Mouse (Mus musculus) left cerebral cortex, postnatal 14 days (tissue): Measurements from ENCODE around the gene Mettl1. TPM values are rescaled to one million over a fixed set of nuclear protein-coding genes. Genes with fewer than 3 reads are reported as not detected.

Experiments used
- DNase-seq, 2 experiments: peaks; one replicate each; pipeline ENCODE4 v3.0.0; 2021 to 2022; ENCODE audit warnings: low spot score in 2 of 2, mixed read lengths in 1 of 2
- intact Hi-C: fragments of 180-260 bp; cut with DNase I; formaldehyde crosslinking; loops from one replicate; pipeline ENCODE4 v1.15.1; 2025
- microRNA-seq, 2 experiments: library from miRNA; unstranded; fragments of <30 nt; microRNA quantifications; one replicate each; pipeline ENCODE4 v1.2.0; 2022
- total RNA-seq, 2 experiments: library from RNA; stranded (reverse); gene quantifications; 2 replicates each; pipeline ENCODE4 v1.2.3; 2021

Gene Mettl1
- total RNA-seq, 2 experiments from 2014 or later: 10.3 to 11.1 TPM

- intact Hi-C loops: loop anchor here (5.0 kb wide), 1 partner anchor 93 kb away; no protein-coding TSS in a partner anchor
- peak; percentile 82 to 84 for DNase-seq
These were observed 37.7 kb downstream of the Mettl1 start for GRCm38 (mm10) chr10:127078677-127079575.

DNA sequence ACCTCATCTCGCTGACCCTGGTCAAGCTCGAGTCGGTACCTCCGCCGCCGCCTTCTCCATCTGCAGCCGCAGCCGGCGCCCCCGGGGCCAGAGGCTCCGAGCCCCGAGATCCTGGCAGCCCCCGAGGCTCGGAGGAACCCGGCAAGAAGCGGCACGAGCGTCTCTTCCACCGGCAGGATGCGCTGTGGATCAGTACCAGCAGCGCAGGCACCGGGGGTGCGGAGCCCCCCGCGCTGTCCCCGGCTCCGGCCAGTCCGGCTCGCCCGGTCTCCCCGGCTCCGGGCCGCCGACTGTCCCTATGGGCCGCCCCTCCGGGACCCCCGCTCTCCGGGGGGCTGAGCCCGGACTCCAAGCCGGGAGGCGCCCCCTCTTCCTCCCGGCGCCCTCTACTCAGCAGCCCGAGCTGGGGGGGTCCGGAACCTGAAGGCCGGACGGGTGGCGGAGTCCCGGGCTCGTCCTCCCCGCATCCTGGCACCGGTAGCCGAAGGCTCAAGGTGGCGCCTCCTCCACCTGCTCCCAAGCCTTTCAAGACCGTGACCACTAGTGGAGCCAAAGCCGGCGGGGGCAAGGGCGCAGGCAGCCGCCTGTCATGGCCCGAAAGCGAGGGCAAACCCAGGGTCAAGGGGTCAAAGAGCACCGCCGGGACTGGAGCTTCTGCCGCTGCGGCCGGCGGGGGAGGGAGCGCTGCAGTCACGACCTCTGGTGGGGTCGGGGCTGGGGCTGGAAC is 38.6 kb downstream of the Mettl1 start:
- intact Hi-C loops: loop anchor here (5.0 kb wide), 1 partner anchor 92 kb away; no protein-coding TSS in a partner anchor
- DNase-seq: no peak

GRCm38 (mm10) chr10:127080901-127081780 is 39.9 kb downstream of the Mettl1 start:
- intact Hi-C loops: no loop called here
- DNase-seq: peak; percentile 69 to 70

DNA sequence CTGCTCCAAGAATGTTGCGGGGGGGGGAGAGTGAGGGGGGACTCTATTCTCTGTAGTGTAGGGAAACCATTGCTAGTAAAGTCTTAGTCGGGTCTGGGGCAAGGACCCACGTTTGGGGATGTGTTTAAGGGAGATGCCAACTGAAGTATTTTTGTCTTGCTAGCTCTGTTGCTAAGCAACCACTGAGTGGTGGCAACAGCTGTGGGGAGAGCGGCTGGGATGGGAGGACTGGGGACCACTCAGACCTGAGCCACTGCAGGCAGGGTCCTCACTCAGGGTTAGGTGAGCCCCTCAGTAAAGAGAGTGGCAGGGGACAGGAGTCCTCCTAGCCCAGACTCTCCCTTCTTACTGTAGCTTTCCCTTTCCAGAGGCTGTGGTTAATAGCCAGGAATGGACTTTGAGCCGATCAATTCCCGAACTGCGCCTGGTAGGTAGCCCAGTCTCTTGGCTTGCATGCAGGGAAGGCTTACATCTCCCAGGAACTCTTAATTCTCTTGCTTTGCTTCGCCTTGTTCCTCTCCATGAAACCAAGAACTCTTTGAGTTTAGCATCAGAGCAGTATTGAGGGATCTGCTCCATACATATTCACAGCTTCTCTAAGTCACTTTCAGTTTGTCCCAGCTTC is 40.9 kb downstream of the Mettl1 start:
- peak in 1 of 2 experiments; percentile 64 for DNase-seq
- intact Hi-C loops: no loop called here

DNA sequence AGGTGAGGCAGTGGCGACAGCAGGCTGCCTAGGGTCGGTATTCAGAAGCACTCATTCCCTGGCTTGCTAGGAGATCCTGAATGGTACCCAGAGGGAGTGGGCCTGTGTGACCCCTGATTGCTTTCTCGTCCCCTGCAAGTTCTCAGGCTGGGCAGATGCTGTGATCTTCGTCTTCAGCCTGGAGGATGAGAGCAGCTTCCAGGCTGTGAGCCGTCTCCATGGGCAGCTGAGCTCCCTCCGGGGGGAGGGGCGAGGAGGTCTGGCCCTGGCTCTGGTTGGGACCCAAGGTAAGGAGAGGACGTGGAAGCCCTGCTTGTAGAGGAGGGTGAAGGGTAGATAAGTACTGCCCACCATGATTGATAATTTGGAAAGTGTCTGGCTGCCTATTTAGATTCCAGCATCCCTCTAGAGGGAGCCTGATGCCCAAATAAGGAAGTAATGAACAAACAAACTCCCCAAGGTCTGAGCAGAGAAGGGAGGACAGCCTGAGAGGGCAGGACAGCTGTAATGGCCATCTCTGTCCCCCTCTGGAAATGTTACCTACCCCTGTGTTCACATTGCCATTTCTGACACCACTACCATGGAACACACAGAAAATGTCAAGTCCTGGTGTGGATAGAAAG is 42.2 kb downstream of the Mettl1 start:
- intact Hi-C loops: no loop called here

DNA sequence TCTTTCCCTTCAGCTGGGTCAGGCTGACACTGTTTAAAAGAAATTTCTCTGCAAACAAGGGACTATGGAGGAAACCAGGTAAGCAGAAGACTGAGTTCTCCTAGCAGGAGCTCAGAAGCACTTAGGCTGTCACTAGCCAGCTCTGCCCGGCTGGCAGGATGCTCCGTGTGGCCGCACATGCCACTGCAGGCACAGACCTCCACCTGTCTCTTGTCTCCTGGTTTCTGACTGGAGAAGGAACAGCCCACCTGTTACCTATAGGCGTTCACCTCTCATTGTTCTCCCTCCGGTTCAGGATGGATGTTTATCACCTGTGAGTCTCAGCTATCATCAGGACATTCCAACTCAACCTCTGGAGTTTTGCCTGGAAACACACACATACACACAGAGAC is 42.7 kb downstream of the Mettl1 start:
- intact Hi-C loops: no loop called here
- no peak for DNase-seq

More for the DNA sequence above, 42.2 kb downstream of the Mettl1 start:
- no peak for DNase-seq

DNA sequence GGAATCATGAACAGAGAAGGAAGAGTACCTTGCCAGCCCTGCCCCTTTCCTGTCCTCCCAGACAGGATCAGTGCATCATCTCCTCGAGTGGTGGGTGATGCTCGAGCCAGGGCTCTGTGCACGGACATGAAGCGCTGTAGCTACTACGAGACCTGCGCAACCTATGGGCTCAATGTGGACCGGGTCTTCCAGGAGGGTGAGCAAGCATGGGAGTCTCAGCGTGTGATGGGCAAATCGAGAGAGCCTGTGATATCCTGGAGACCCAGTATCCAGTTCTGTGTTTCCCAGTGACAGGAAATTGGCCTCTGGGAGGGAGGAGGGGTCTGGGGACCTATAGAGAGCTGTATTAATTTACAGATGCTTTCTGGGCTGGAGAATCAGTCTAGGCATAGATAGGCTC is 43.8 kb downstream of the Mettl1 start:
- intact Hi-C loops: no loop called here
- DNase-seq: no peak

- intact Hi-C loops: no loop called here
- DNase-seq: no peak
These were observed 44.4 kb downstream of the Mettl1 start for GRCm38 (mm10) chr10:127085633-127086032.

DNA sequence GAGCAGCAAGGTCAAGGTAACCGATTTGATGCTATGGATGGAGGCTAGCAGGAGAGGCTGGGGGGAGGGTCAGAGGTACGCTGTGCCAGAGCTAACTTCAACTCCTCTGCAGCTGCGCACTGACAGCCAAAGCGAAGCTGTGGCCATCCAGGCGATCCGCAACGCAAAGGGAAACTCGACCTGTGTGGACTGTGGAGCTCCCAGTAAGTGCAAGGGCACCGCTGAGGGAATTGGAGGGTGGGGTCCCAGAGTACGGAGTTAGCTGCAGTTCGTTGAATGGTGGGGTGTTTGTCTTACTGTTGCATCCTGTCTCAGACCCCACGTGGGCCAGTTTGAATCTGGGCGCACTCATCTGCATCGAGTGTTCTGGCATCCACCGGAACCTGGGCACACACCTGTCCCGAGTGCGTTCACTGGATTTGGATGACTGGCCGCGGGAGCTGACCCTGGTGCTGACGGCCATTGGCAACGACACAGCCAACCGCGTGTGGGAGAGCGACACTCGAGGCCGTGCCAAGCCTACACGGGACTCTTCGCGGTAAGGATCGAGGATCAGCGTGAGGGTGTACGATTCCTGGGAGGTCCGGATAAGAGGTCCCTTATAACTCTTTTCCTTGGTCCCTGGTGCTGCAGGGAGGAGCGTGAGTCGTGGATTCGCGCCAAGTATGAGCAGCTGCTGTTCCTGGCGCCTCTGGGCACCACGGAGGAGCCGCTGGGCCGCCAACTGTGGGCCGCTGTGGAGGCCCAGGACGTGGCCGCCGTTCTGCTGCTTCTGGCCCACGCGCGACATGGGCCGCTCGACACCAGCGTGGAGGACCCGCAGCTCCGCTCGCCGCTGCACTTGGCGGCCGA is 49.6 kb downstream of the Mettl1 start:
- DNase-seq: peak in 1 of 2 experiments; percentile 72

GRCm38 (mm10) chr10:127091507-127092396 is 50.5 kb downstream of the Mettl1 start:
- peak in 1 of 2 experiments; percentile 56 for DNase-seq

More for the DNA sequence above, 49.6 kb downstream of the Mettl1 start:
- intact Hi-C loops: no loop called here

GRCm38 (mm10) chr10:127092742-127093141 is 51.5 kb downstream of the Mettl1 start:
- DNase-seq: no peak
- intact Hi-C loops: no loop called here

More at GRCm38 (mm10) chr10:127091507-127092396, 50.5 kb downstream of the Mettl1 start:
- intact Hi-C loops: no loop called here

DNA sequence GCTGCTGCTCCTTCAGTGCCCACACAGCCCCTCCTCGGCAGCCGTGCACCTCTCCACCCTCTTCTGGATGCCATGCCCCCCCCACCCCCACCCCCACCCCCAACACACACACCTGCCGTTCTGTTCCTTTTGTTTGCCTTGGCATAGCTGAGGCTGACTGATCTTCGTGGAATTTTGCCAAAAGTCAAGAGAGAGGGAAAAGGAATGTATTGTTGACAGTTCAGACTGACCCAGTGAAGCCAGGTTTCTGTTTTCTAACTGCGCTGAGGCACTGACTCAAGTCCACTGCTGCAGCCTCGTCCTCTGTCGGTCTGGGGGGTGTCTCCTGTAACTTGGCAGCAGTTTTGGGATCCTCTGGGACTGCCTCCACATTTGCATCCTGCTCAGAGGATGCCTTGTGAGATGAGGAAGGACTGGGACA is 53.2 kb downstream of the Mettl1 start:
- intact Hi-C loops: no loop called here
- DNase-seq: peak in 1 of 2 experiments; percentile 66

Small RNAs within 50 kb of the gene (microRNA-seq; reads per million reads assigned to microRNA genes)
- gene Mir26a-2 (13.7 to 20.9 reads per million in 2 experiments), gene Mir546 (0.26 to 0.67 reads per million in 2 experiments)

Other genes starting within 250 kb of the Mettl1 start
- gene Atp23, start 140.1 kb upstream of the Mettl1 start, total RNA-seq: 10 to 100 TPM in 1 of 2 experiments, 1 to 10 TPM in 1; 7.7 to 11.3 TPM
- gene Ctdsp2, start 62.7 kb upstream of the Mettl1 start, total RNA-seq: 10 to 100 TPM; 69.6 to 75.1 TPM
- under 1 TPM; 0.29 to 0.40 TPM for gene Avil, start 40.7 kb upstream of the Mettl1 start, total RNA-seq
- 10 to 100 TPM; 27.7 to 28.2 TPM for gene Tsfm, start 10.6 kb upstream of the Mettl1 start, total RNA-seq
- gene Eef1akmt3, start 99 bp downstream of the Mettl1 start, total RNA-seq: under 1 TPM in 1 of 2 experiments, not detected in 1; 0.19 TPM
- gene Cyp27b1, start 6.8 kb downstream of the Mettl1 start, total RNA-seq: under 1 TPM; 0.59 to 0.61 TPM
- gene March9, start 18.8 kb downstream of the Mettl1 start, total RNA-seq: 10 to 100 TPM; 32.7 to 35.1 TPM
- 100 to 1,000 TPM in 1 of 2 experiments, 10 to 100 TPM in 1; 88.3 to 106 TPM for gene Cdk4, start 22.1 kb downstream of the Mettl1 start, total RNA-seq
- 10 to 100 TPM; 67.1 to 74.5 TPM for gene Tspan31, start 28.9 kb downstream of the Mettl1 start, total RNA-seq
- 100 to 1,000 TPM; 704 to 706 TPM for gene Agap2, start 33.9 kb downstream of the Mettl1 start, total RNA-seq
- gene Os9, start 79.7 kb downstream of the Mettl1 start, total RNA-seq: 100 to 1,000 TPM; 111 to 116 TPM
- 100 to 1,000 TPM; 108 to 110 TPM for gene B4galnt1, start 123.8 kb downstream of the Mettl1 start, total RNA-seq
- gene Slc26a10, start 139.2 kb downstream of the Mettl1 start, total RNA-seq: 1 to 10 TPM; 1.1 to 1.4 TPM
- 100 to 1,000 TPM in 1 of 2 experiments, 10 to 100 TPM in 1; 92.9 to 103 TPM for gene Arhgef25, start 148.7 kb downstream of the Mettl1 start, total RNA-seq
- 100 to 1,000 TPM; 202 to 203 TPM for gene Dtx3, start 154.3 kb downstream of the Mettl1 start, total RNA-seq
- 10 to 100 TPM; 63.6 to 78.9 TPM for gene Pip4k2c, start 170.2 kb downstream of the Mettl1 start, total RNA-seq
- gene Kif5a, start 221.9 kb downstream of the Mettl1 start, total RNA-seq: 100 to 1,000 TPM; 581 to 593 TPM
- 100 to 1,000 TPM; 308 to 321 TPM for gene Dctn2, start 225.0 kb downstream of the Mettl1 start, total RNA-seq
- gene Mbd6, start 247.6 kb downstream of the Mettl1 start, total RNA-seq: 10 to 100 TPM; 41.2 to 44.7 TPM